Mouse (Mus musculus) lung, postnatal 4 days (tissue): ENCODE measurements at regions not wholly inside any gene's neighbourhood (a gene's known extent, or its start where the extent isn't known, plus 50 kb on each side); places are given as distances from the start of the nearest gene placed in this dataset.
A peak's percentile ranks its signal among the peaks of the same experiment; 100 is the strongest.

Experiments
- DNase-seq, 2 experiments: peaks; one replicate each; pipeline ENCODE4 v3.0.0; 2021

- DNase-seq, result no peak
These were observed 165.3 kb upstream of the Smim15 start for GRCm38 (mm10) chr13:107878980-107879379.

- DNase-seq, result peak in 1 of 2 experiments; percentile 23
These were observed 171.0 kb upstream of the Smim15 start for GRCm38 (mm10) chr13:107873244-107873667.

- no peak for DNase-seq
These were observed 171.7 kb upstream of the Smim15 start for GRCm38 (mm10) chr13:107872574-107872973.

- DNase-seq, result no peak
These were observed 172.1 kb upstream of the Smim15 start for GRCm38 (mm10) chr13:107872137-107872536.

GRCm38 (mm10) chr13:107868906-107869305 is 175.3 kb upstream of the Smim15 start:
- no peak for DNase-seq

GRCm38 (mm10) chr13:107866825-107867224 is 177.4 kb upstream of the Smim15 start:
- no peak for DNase-seq

- peak in 1 of 2 experiments; percentile 36 for DNase-seq
These were observed 181.2 kb upstream of the Smim15 start for GRCm38 (mm10) chr13:107862793-107863654.

GRCm38 (mm10) chr13:107861384-107862134 is 182.7 kb upstream of the Smim15 start:
- no peak for DNase-seq

- DNase-seq, result no peak
These were observed 187.0 kb upstream of the Smim15 start for GRCm38 (mm10) chr13:107857043-107857755.

GRCm38 (mm10) chr13:107850907-107851560 is 193.2 kb upstream of the Smim15 start:
- peak in 1 of 2 experiments; percentile 16 for DNase-seq

GRCm38 (mm10) chr13:107848871-107849270 is 195.4 kb upstream of the Smim15 start:
- no peak for DNase-seq

- peak; percentile 41 to 48 for DNase-seq
These were observed 196.8 kb upstream of the Smim15 start for GRCm38 (mm10) chr13:107847179-107848012.

GRCm38 (mm10) chr13:107846621-107847178 is 197.5 kb upstream of the Smim15 start:
- peak in 1 of 2 experiments; percentile 32 for DNase-seq

GRCm38 (mm10) chr13:107845838-107846237 is 198.4 kb upstream of the Smim15 start:
- no peak for DNase-seq

- DNase-seq, result no peak
These were observed 200.2 kb upstream of the Smim15 start for GRCm38 (mm10) chr13:107844085-107844484.

GRCm38 (mm10) chr13:107838126-107838715 is 206.0 kb upstream of the Smim15 start:
- DNase-seq, result peak; percentile 62 to 63

GRCm38 (mm10) chr13:107837206-107837952 is 206.9 kb upstream of the Smim15 start:
- DNase-seq, result peak in 1 of 2 experiments; percentile 18

- DNase-seq, result no peak
These were observed 208.4 kb upstream of the Smim15 start for GRCm38 (mm10) chr13:107835756-107836385.

- no peak for DNase-seq
These were observed 212.2 kb upstream of the Smim15 start for GRCm38 (mm10) chr13:107831997-107832396.
